ENCODE assay signal across 8 mouse cellular contexts in genomic region chr8:105345061-105345975, GRCm38 (mm10). TPM values are rescaled to one million over a fixed set of nuclear protein-coding genes. Genes with fewer than 3 reads are reported as not detected.
DNase-seq lines count a peak whose midpoint lies in the region; ATAC-seq lines count a peak whose summit lies in the region.

No protein-coding gene starts in this region.

- H3K27ac ChIP-seq in intestine, embryonic 14.5 days (ENCODE audit: low read depth), result no peak overlapping the region
- no peak overlapping the region for H3K27ac ChIP-seq in forebrain, embryonic 15.5 days (replicated peaks)

- 40% methylated on average over 7 of the region's 7 CpGs for WGBS in intestine, embryonic 14.5 days
- WGBS in forebrain, embryonic 15.5 days, result 74% methylated on average over 7 of the region's 7 CpGs

- H3K4me2 ChIP-seq in intestine, embryonic 14.5 days (ENCODE audit: low read length), result peak overlapping the region; percentile 77
- no peak overlapping the region for H3K4me2 ChIP-seq in forebrain, embryonic 15.5 days (replicated peaks)

- no peak for ATAC-seq in intestine, embryonic 14.5 days (replicated peaks; ENCODE audit: low FRiP score, low TSS enrichment, low read depth)
- ATAC-seq in forebrain, embryonic 15.5 days (replicated peaks), result no peak

- H3K36me3 ChIP-seq in intestine, embryonic 14.5 days (ENCODE audit: control insufficient read depth, insufficient read depth, low read length), result no peaks in the 10 kb centered on the region
- H3K36me3 ChIP-seq in forebrain, embryonic 15.5 days, result no peaks in the 10 kb centered on the region

- H3K9ac ChIP-seq in intestine, embryonic 14.5 days (ENCODE audit: low read length), result 0 out of 2 replicates have a peak overlapping the region, but pooled peaks have one; percentile 10
- H3K9ac ChIP-seq in forebrain, embryonic 15.5 days (replicated peaks), result no peak overlapping the region

- H3K4me3 ChIP-seq in intestine, embryonic 14.5 days (ENCODE audit: low read depth, low read length), result no peak overlapping the region
- H3K4me3 ChIP-seq in forebrain, embryonic 15.5 days, result no peak overlapping the region

- H3K9me3 ChIP-seq in intestine, embryonic 14.5 days (ENCODE audit: control insufficient read depth, low read length), result no peaks in the 10 kb centered on the region
- no peaks in the 10 kb centered on the region for H3K9me3 ChIP-seq in forebrain, embryonic 15.5 days

- H3K27me3 ChIP-seq in intestine, embryonic 14.5 days (replicated peaks; ENCODE audit: control insufficient read depth, insufficient read depth, low read length), result 0 out of 2 replicates have a peak, but pooled peaks cover 3% of the 10 kb centered on the region
- H3K27me3 ChIP-seq in forebrain, embryonic 15.5 days, result no peaks in the 10 kb centered on the region

- H3K4me1 ChIP-seq in intestine, embryonic 14.5 days (replicated peaks; ENCODE audit: control insufficient read depth, insufficient read depth, low read length), result peaks cover 39% of the 10 kb centered on the region
- H3K4me1 ChIP-seq in forebrain, embryonic 15.5 days, result peaks cover 27% of the 10 kb centered on the region

- DNase-seq in heart, adult 11 months, result peak; percentile 97
- DNase-seq in heart, postnatal 4 days, result no peak
- DNase-seq in adrenal gland, postnatal 10 days, result peak; percentile 66
- DNase-seq in intestine, embryonic 14.5 days (ENCODE audit: low spot score), result no peak
- peak; percentile 61 for DNase-seq in lung, postnatal 14 days
- DNase-seq in thymus, postnatal 14 days, result no peak
- no peak for DNase-seq in right cerebral cortex, postnatal 4 days

RNA-seq across cellular contexts. Expression of gene Fhod1, which starts 2.4 kb away (rescaled TPM):
- 10 to 100 TPM in 1 of 2 experiments, 1 to 10 TPM in 1; 9.0 to 10.4 TPM for total RNA-seq in heart, postnatal 4 days (2021)
- 10 to 100 TPM; 11.9 to 16.5 TPM for total RNA-seq in adrenal gland, postnatal 10 days (2021)
- 3.2 and 3.5 TPM in 2 replicates for polyA plus RNA-seq in intestine, embryonic 14.5 days (2014; fragmentation: Nextera tagmentation; extraction: Ambion mirVana)
- polyA plus RNA-seq in forebrain, embryonic 15.5 days (2015; fragmentation: Nextera tagmentation; extraction: Ambion mirVana), result 0.34 and 0.48 TPM in 2 replicates

RNA-seq across cellular contexts. Expression of gene Slc9a5, which starts 3.3 kb away (rescaled TPM):
- total RNA-seq in heart, postnatal 4 days (2021), result 1 to 10 TPM; 3.3 to 3.5 TPM
- 1 to 10 TPM; 1.5 to 2.6 TPM for total RNA-seq in adrenal gland, postnatal 10 days (2021)
- polyA plus RNA-seq in intestine, embryonic 14.5 days (2014; fragmentation: Nextera tagmentation; extraction: Ambion mirVana), result 1.5 and 2.3 TPM in 2 replicates
- polyA plus RNA-seq in forebrain, embryonic 15.5 days (2015; fragmentation: Nextera tagmentation; extraction: Ambion mirVana), result 6.9 and 7.9 TPM in 2 replicates

RNA-seq across cellular contexts. Expression of gene Tmem208, which starts 19.2 kb away (rescaled TPM):
- total RNA-seq in heart, postnatal 4 days (2021), result 10 to 100 TPM; 29.8 to 32.3 TPM
- total RNA-seq in adrenal gland, postnatal 10 days (2021), result 10 to 100 TPM; 43.7 to 45.4 TPM
- 136 and 138 TPM in 2 replicates for polyA plus RNA-seq in intestine, embryonic 14.5 days (2014; fragmentation: Nextera tagmentation; extraction: Ambion mirVana)
- polyA plus RNA-seq in forebrain, embryonic 15.5 days (2015; fragmentation: Nextera tagmentation; extraction: Ambion mirVana), result 116 and 120 TPM in 2 replicates

RNA-seq across cellular contexts. Expression of gene Lrrc29, which starts 19.2 kb away (rescaled TPM):
- 1 to 10 TPM; 2.5 to 2.7 TPM for total RNA-seq in heart, postnatal 4 days (2021)
- total RNA-seq in adrenal gland, postnatal 10 days (2021), result 1 to 10 TPM; 5.9 to 7.9 TPM
- 1.9 and 2.3 TPM in 2 replicates for polyA plus RNA-seq in intestine, embryonic 14.5 days (2014; fragmentation: Nextera tagmentation; extraction: Ambion mirVana)
- polyA plus RNA-seq in forebrain, embryonic 15.5 days (2015; fragmentation: Nextera tagmentation; extraction: Ambion mirVana), result 0.59 and 0.83 TPM in 2 replicates

RNA-seq across cellular contexts. Expression of gene Plekhg4, which starts 27.8 kb away (rescaled TPM):
- total RNA-seq in heart, postnatal 4 days (2021), result under 1 TPM in 1 of 2 experiments, not detected in 1; 0.17 TPM
- total RNA-seq in adrenal gland, postnatal 10 days (2021), result under 1 TPM; 0.36 to 0.51 TPM
- 0.19 and 0.27 TPM in 2 replicates for polyA plus RNA-seq in intestine, embryonic 14.5 days (2014; fragmentation: Nextera tagmentation; extraction: Ambion mirVana)
- polyA plus RNA-seq in forebrain, embryonic 15.5 days (2015; fragmentation: Nextera tagmentation; extraction: Ambion mirVana), result 1.1 and 1.7 TPM in 2 replicates

Comparison
In these comparisons a context has a peak if more than half of its experiments do, and no peak if none do; other contexts are left out.
1. DNase-seq: peak in heart, adult 11 months (single experiment), adrenal gland, postnatal 10 days (single experiment) and lung, postnatal 14 days (single experiment); none in heart, postnatal 4 days (single experiment), intestine, embryonic 14.5 days (single experiment), thymus, postnatal 14 days (single experiment) and right cerebral cortex, postnatal 4 days (single experiment).